Mouse (Mus musculus) MN1 (cell line): ENCODE data around the gene Gm17018.
A peak's percentile ranks its signal among the peaks of the same experiment; 100 is the strongest.

Experiments used
- DNase-seq: peaks from one replicate; pipeline ENCODE4 v3.0.0-alpha.2; 2016; ENCODE audit warnings: low spot score

The Gm17018 gene

DNA sequence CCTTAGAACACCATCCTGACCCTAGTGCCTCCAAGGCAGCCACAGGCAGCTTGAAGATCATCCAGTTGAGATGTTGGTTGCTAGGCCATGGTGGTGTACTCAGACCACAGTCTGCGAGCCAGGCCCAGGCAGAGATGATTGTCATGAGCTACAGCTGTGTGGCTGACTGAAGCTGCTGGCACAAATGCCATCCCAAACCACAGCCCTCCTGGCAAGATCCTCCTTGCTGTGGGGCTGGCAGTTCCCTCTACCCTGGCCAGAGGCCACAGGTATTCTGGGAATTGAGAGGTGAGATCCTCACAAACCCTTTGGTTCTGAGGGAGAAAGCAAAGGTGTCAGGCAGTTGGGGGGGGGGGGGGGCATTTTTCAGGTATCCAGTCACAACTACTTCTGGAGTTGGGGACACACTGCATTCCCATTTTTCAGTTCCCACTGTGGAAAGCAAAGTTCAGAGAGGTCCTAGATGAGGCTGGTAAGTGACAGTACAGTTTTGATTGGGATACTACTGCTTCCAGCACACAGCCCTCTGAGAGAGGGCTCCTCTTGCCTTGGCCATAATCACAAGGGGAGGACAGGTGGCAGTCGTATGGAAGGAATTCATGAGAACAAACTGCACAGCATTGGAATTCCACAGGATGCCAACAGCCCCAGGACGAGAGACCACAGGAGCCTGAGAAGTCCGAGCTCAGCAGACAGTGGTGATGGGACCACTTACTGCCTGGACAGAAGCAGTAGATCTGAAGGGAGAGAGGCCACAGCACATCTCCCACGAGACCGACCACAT, 27.3 kb downstream of the Gm17018 start:
- no peak for DNase-seq

- no peak for DNase-seq
Observed at GRCm38 (mm10) chr19:45589761-45590160, 29.3 kb downstream of the Gm17018 start.

- DNase-seq = no peak
Observed at GRCm38 (mm10) chr19:45591704-45592103, 31.3 kb downstream of the Gm17018 start.

DNA sequence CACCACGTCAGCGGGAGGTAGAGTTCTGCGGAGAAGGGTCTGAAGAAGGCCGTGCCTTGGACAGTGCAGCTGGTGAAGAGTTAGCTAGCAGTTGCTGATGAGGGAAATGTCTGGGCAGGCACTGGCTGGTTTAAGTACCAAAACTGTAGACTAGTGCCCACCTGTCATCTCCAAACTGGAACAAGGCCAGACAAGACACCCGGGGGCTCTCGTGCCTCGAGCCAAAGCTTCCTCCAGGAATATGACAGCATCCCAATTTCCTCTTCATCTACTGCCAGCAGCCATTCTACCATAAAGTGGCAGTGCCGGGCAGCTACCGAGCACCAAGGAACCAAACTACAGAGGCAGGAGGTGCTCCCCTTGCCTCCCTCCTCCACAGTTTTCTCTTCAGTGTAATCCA, 32.5 kb downstream of the Gm17018 start:
- DNase-seq = no peak

- DNase-seq = no peak
Observed at GRCm38 (mm10) chr19:45594079-45594478, 33.7 kb downstream of the Gm17018 start.

- no peak for DNase-seq
Observed at GRCm38 (mm10) chr19:45595481-45595880, 35.1 kb downstream of the Gm17018 start.

DNA sequence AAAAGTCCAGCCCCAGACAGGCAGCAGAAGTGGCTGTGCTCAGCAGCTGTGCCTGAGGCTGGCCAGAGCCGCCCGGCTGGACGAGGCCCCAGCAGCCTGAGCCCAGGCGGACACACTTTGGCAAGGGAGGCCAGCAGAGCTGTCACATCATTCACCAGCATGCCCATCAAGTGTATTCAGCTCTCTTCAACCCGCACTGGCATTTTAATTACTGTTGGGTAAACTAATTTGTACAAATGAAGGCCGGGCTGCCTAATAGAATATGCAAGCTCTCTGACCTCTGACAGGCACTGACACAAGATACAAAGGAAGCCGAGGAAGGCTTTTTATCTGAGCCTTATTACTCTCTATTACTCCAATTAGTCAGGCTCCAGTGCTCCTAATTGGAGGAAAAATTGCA, 35.6 kb downstream of the Gm17018 start:
- DNase-seq = peak; percentile 19

- no peak for DNase-seq
Observed at GRCm38 (mm10) chr19:45596434-45596833, 36.0 kb downstream of the Gm17018 start.

DNA sequence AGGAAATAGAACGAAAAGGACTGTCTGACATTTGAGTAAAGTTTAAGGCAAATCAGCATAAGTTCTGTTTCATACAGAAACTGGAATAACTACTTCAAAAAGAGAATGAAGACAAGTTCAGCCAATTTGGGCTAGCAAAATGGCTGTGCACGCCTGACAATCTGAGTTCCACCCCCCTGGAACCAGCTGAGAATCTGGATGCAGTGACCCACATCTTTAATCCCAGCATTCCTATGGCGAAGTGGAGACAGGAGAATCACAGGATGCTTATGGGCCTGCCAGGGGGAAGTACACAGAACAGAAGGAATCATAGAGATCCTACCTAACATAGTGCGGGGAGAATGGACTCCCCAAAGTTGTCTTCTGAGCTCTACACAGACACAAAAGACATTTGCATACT, 36.7 kb downstream of the Gm17018 start:
- no peak for DNase-seq

GRCm38 (mm10) chr19:45602606-45603005, 42.2 kb downstream of the Gm17018 start:
- DNase-seq = no peak

- DNase-seq = no peak
Observed at GRCm38 (mm10) chr19:45606701-45607100, 46.3 kb downstream of the Gm17018 start.

- DNase-seq = no peak
Observed at GRCm38 (mm10) chr19:45607479-45607878, 47.1 kb downstream of the Gm17018 start.

DNA sequence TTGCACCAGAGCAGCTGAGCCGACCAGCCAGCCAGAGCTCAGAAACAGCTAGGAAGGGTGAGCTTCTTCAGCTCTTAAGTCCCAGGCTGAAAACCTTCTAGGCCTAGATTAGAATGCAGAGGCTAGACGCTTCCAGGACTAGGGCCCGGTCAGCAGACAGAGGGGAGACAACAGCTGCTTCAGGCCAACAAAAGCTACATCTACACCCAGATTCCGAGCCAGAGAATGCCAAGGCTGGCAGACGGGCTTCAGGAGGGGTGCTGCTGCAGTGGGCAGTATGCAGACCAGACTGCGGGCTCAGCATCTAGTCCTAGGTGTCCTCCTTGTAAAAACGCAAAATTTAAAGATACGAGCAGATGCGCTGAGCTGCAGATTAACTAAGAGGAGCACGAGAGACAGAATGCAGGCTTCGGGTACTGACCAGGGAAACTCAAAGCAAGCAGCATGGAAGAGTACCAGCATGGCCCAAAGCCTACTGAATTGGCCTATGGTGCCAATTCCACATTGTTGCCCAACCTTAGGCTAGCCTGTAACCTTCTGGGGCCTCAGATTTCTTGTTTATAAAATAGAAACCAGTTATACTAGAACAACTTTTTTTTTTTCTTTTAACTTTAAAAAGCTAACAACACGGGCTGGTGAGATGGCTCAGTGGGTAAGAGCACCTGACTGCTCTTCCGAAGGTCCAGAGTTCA, 48.4 kb downstream of the Gm17018 start:
- no peak for DNase-seq

DNA sequence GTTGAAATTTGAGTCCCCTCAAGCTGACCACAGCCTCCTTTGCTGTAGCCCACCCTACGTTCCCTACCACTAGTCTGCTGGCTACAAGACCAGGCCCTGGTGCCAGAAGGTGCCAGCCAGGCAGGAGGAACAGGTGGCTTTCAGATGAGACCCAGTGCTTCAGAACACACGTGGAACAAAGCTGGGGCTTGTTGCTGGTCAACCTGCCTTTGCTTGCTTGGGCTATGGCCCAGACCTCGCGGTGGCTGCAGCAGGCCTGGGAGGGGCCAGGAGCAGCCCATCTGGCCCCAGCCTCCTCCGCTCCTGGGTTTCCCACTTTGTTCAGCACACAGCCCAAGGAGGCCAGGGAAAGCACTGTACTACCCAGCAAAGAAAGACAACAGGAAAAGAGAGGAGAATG, 50.4 kb downstream of the Gm17018 start:
- no peak for DNase-seq

DNA sequence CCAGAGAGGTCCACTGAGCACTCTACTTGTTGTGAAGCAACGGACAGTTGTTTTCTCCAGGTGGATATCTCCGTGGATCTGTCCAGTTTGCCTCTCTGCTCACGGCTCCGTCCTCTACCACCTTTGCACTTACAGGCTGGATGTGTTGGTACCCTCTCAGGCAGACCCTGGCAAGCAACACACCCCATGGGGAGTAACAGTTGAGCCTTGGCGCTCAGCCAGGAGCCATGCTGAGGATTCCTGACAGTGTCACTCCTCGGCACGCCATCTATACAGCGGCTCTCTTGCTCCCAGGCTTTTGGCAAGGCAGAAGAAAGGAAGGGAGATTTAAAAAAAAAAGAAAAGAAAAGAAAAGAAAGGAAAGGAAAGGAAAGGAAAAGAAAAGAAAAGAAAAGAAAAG, 54.0 kb downstream of the Gm17018 start:
- DNase-seq = no peak

- no peak for DNase-seq
Observed at GRCm38 (mm10) chr19:45614928-45615327, 54.5 kb downstream of the Gm17018 start.

- no peak for DNase-seq
Observed at GRCm38 (mm10) chr19:45615415-45616213, 55.2 kb downstream of the Gm17018 start.

- no peak for DNase-seq
Observed at GRCm38 (mm10) chr19:45616214-45616518, 55.8 kb downstream of the Gm17018 start.

DNA sequence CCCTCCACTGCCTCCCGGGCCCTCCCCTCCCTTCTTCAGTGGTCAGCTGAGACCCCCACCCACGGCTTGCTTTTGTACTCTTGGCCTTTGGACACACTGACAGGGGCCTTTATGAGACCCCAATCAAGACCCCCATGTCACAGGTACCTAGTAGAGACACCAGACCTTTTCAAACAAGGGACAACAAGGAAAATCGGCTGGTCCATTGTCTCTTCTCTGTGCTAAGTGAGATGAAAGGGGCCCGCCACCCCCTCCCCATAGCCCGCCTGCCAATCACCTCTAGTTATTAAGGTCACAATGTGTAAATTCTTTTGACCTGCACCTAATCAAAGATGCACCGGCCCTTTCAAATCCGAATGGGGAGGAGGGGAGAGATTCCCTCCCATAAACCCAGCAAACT, 56.3 kb downstream of the Gm17018 start:
- DNase-seq = no peak

DNA sequence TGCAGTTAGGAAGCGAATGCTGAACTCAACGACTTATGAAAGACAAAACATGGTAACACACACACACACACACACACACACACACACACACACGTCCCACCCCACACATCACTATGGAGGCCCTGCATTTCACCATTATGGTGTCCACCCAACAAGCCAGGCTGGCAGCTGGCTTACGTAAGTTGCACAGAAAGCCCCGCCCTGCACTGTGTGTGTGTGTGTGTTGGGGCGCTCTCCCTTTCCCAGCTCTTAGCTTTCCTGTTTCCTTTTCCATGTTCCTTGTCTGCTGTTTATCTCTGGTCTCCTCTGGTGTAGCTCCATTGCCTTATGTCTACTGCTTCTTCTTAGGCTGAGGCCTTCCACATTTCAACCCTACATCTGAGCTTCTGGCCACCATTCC, 57.8 kb downstream of the Gm17018 start:
- no peak for DNase-seq

- DNase-seq = no peak
Observed at GRCm38 (mm10) chr19:45619744-45620501, 59.5 kb downstream of the Gm17018 start.

DNA sequence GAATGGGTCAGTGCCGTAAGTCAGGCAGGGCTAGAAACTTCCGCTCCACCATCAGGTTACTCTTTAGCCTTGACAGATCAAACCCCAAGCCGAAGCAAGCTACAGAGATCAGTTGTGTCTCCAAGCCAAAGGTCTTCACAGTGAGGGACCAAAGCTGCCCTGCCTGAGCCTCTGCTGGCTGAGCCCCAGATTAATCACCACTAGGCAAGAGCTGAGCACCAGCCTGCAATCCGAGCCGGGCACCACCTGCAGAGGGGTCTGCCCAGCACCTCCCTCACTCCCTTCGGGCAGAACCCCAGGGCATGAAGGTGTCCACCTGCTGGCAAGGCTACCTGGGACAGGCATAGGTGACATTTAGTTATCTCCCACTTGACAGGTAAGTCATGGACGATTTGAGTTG, 60.6 kb downstream of the Gm17018 start:
- no peak for DNase-seq
